Mouse (Mus musculus): ENCODE measurements around the gene Gm14226. TPM values are rescaled to one million over a fixed set of nuclear protein-coding genes. Genes with fewer than 3 reads are reported as not detected.
"Not testable (repeated sequence)": the region's sequence is repeated elsewhere in the genome, so short reads cannot be mapped to it uniquely, and the experiment has no call there.

Gm14226 gene
- polyA plus RNA-seq, 1 experiment from 2014 or later, result 0.62 TPM

DNA sequence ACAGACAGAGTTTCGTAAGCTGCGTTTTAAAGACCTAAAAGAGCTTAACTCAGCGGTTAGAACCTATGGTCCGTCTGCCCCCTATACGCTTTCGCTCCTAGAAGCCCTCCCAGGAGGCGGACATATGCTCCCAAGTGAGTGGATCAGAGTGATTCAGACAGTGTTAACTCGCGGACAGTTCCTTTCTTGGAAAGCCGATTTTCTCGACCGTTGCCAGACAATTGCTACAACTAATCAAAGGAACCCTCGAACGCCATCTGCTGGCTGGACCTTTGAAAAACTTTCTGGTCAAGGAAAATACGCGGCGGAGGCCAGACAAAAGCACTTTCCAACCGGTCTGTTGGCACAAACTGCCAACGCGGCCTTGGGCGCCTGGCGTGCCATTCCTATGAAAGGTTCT lies 1.6 kb downstream of the Gm14226 start:
- 0 out of 2 replicates have a peak, but pooled peaks cover 5% of the 10 kb centered on the region for H3K27me3 ChIP-seq
- H3K4me1 ChIP-seq, result peaks cover 3% of the 10 kb centered on the region; the same call in 1 of the 2 replicates
- H3K4me3 ChIP-seq, result peak overlapping the region; percentile 40
- H3K9ac ChIP-seq, result peak overlapping the region; percentile 63
- H3K27ac ChIP-seq, result peak overlapping the region; percentile 83
- H3K36me3 ChIP-seq, result no peaks in the 10 kb centered on the region
- H3K4me2 ChIP-seq (replicated peaks), result peak overlapping the region; percentile 83
- WGBS, result under 1% methylated on average over 22 of the region's 22 CpGs
- peak; percentile 91 for ATAC-seq (ENCODE audit: low FRiP score)
- no peaks in the 10 kb centered on the region for H3K9me3 ChIP-seq (replicated peaks)

DNA sequence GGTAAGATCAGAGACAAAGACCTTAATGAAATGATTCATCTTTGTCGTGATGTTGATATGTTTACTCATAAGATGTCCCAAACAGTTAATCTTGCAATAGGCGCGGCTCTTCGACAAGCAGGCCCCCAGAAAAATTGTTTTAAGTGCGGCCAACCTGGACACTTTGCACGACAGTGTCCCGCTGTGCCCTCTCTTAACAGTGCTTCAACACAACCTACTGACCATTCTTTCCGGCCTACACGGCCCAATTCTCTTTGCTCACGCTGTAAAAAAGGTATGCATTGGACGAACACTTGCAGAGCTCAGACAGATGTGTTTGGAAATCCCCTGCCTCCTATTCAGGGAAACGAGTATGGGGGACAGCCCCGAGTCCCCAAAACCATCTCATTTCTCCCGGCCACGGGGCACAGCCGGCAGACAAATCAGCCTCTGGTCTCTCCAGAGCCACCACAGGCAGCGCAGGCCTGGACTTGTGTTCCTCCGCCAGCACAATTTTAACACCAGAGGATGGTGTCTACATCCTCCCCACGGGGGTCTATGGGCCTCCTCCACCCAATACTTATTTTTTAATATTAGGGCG lies 2.3 kb downstream of the Gm14226 start:
- not testable (repeated sequence) for H3K9me3 ChIP-seq (replicated peaks); ATAC-seq (ENCODE audit: low FRiP score); H3K4me1 ChIP-seq; H3K9ac ChIP-seq; H3K36me3 ChIP-seq; H3K4me3 ChIP-seq; H3K27ac ChIP-seq; H3K27me3 ChIP-seq
- H3K4me2 ChIP-seq (replicated peaks), result peak overlapping the region; percentile 83
- 18% methylated on average over 20 of the region's 20 CpGs for WGBS

DNA sequence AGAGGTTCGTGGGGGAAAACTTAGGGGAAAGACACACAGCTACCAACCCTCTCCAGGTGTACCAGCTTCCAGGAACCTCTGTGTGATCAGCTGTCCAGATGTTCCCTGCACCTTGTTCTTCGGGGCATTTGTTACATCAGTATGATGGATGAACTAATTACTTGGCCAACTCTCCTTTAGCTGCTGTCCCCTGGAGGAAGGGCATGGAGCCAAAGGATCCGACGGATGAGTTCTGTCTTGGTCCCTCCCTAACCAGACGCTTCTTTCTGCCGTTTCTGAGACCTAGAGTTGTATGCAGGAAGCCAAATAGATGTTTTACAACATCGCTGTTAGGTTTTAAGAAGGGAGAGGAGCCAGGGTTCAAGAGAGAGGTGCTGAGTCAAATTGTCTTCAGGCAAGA lies 12.8 kb downstream of the Gm14226 start:
- WGBS, result 74% methylated on average over 7 of the region's 7 CpGs
- H3K4me1 ChIP-seq, result no peaks in the 10 kb centered on the region
- H3K4me2 ChIP-seq (replicated peaks), result no peak overlapping the region
- ATAC-seq (ENCODE audit: low FRiP score), result no peak
- no peak overlapping the region for H3K27ac ChIP-seq
- no peaks in the 10 kb centered on the region for H3K9me3 ChIP-seq (replicated peaks)
- H3K36me3 ChIP-seq, result no peaks in the 10 kb centered on the region
- H3K4me3 ChIP-seq, result no peak overlapping the region
- H3K9ac ChIP-seq, result no peak overlapping the region
- no peaks in the 10 kb centered on the region for H3K27me3 ChIP-seq

DNA sequence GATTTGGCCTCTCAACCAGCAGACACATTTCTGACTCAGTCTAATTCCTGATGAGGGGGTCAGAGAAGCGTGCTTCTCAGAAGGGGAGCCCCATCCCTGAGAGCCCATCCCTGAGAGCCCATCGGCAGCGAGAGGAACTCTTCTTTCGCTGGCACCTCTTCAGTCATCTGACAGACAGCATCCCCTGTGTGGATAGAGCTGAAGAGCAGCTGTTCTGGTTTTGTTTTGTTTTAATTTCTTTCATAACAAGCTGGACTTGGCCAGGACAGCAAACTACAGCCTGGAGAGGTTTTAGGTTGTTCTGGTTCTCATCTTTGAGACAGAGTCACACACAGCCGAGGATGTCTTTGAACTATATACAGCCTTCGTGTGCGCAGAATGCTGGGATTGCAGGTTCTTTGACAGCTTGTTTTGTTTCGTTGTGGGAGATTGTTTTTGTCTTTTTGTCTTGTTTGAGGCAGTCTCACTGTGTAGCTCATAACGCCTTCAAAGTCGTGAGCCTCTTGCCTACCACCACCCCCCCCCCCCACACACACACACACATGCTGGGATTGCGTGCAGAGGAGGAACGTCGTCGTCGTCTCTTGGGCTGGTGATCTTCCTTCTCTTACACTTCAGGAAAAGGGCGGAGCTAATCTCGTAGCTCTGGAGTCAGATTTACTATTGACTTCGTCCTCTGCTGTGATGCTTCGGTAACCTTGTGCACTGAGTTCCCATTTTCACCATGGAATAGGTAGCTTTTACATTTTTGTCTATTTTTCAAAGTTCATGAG lies 15.1 kb downstream of the Gm14226 start:
- no peak overlapping the region for H3K4me3 ChIP-seq
- ATAC-seq (ENCODE audit: low FRiP score), result no peak
- no peak overlapping the region for H3K27ac ChIP-seq
- WGBS, result 51% methylated on average over 19 of the region's 19 CpGs
- no peaks in the 10 kb centered on the region for H3K4me1 ChIP-seq
- no peak overlapping the region for H3K9ac ChIP-seq
- H3K9me3 ChIP-seq (replicated peaks), result no peaks in the 10 kb centered on the region
- H3K36me3 ChIP-seq, result no peaks in the 10 kb centered on the region
- H3K4me2 ChIP-seq (replicated peaks), result no peak overlapping the region
- no peaks in the 10 kb centered on the region for H3K27me3 ChIP-seq

DNA sequence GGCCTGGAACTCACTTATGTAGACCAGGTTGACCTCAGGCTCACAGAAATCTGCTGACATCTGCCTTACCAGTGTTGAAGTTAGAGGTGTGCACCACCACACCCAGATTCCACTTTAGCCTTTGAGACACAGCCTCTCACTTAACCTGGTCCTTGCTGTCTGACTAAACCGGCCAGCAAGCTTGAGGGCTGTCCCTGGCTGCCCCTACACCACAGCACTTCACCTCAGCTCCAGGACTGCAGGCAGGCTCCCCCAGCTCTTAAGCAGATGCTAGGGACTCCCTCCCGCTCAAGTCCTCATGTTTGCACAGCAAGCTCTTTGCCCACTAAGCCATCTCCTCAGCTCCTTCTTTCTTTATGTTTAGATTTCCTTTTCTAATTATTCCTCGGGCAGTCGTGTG lies 21.9 kb downstream of the Gm14226 start:
- Histone ChIP-seq H3K4me2 (replicated peaks) (no peak overlapping the region), H3K27ac (no peak overlapping the region), H3K4me3 (no peak overlapping the region), H3K4me1 (no peaks in the 10 kb centered on the region), H3K36me3 (no peaks in the 10 kb centered on the region), H3K9me3 (replicated peaks) (no peaks in the 10 kb centered on the region), H3K27me3 (no peaks in the 10 kb centered on the region), H3K9ac (no peak overlapping the region)
- no peak for ATAC-seq (ENCODE audit: low FRiP score)
- WGBS, result 75% methylated on average over 4 of the region's 4 CpGs

DNA sequence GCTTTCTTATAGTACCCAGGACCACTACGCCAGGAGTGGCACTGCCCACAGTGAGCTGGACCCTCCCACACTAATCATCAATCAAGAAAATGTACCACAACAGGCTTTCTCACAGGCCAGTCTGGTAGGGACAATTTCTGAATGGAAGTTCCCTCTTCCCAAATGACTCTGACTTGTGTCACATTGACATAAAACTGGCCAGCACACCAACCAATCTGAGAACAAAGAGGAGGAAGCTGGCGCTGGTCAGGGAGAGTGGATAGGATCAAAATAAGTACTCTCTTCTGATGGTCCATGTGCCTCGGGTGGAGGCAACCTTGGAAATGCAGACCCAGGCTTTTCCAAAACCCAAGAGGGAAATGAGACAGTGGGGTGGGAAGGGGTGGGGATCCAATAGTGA lies 26.5 kb downstream of the Gm14226 start:
- Histone ChIP-seq H3K27ac (no peak overlapping the region), H3K9ac (no peak overlapping the region), H3K27me3 (no peaks in the 10 kb centered on the region), H3K4me2 (replicated peaks) (no peak overlapping the region), H3K36me3 (no peaks in the 10 kb centered on the region), H3K9me3 (replicated peaks) (no peaks in the 10 kb centered on the region), H3K4me1 (no peaks in the 10 kb centered on the region), H3K4me3 (no peak overlapping the region)
- no peak for ATAC-seq (ENCODE audit: low FRiP score)
- 85% methylated on average over 3 of the region's 3 CpGs for WGBS

DNA sequence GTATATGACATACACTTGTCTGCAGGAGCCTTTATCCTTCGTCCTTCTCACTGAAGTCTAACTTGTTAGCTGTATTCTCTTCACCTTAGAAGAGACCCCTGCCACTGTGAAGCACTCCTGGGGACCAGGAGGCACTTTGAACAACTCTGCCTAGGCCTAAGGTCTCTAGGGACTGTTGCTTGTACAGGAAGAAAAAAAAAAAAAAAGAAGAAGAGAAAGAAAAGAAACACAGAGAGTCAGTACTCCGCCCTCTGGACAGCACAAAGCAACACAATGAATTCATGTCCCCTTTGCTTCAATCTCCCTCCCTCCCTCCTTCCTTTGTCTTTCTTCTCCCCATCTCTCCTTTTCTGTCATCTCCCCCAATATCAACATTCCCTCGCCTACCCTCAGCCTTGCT lies 27.0 kb downstream of the Gm14226 start:
- Histone ChIP-seq H3K27me3 (no peaks in the 10 kb centered on the region), H3K9ac (no peak overlapping the region), H3K4me2 (replicated peaks) (no peak overlapping the region), H3K9me3 (replicated peaks) (no peaks in the 10 kb centered on the region), H3K4me3 (no peak overlapping the region), H3K36me3 (no peaks in the 10 kb centered on the region), H3K27ac (no peak overlapping the region), H3K4me1 (peaks cover 2% of the 10 kb centered on the region)
- ATAC-seq (ENCODE audit: low FRiP score), result no peak
- 68% methylated on average over 3 of the region's 3 CpGs for WGBS

DNA sequence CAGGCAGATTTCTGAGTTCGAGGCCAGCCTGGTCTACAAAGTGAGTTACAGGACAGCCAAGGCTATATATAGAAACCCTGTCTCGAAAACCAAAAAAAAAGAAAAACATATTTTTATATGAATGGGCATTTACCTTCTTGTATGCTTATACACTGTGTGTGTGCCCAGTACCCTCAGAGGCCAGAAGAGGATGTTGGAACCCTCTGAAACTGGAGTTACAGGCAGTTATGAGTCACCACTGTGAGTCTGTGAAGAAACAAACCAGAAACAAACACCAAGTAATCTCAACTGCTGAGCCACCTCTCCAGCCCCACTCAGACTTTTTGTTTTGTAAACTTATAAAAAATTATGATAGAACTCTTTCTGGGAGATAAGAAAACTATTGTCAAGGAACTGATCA lies 28.7 kb downstream of the Gm14226 start:
- no peak overlapping the region for H3K27ac ChIP-seq
- H3K9me3 ChIP-seq (replicated peaks), result no peaks in the 10 kb centered on the region
- no peaks in the 10 kb centered on the region for H3K27me3 ChIP-seq
- no peak overlapping the region for H3K4me3 ChIP-seq
- H3K36me3 ChIP-seq, result no peaks in the 10 kb centered on the region
- H3K4me2 ChIP-seq (replicated peaks), result no peak overlapping the region
- no peak for ATAC-seq (ENCODE audit: low FRiP score)
- no peak overlapping the region for H3K9ac ChIP-seq
- 90% methylated on average over 2 of the region's 2 CpGs for WGBS
- H3K4me1 ChIP-seq, result peaks cover 5% of the 10 kb centered on the region

DNA sequence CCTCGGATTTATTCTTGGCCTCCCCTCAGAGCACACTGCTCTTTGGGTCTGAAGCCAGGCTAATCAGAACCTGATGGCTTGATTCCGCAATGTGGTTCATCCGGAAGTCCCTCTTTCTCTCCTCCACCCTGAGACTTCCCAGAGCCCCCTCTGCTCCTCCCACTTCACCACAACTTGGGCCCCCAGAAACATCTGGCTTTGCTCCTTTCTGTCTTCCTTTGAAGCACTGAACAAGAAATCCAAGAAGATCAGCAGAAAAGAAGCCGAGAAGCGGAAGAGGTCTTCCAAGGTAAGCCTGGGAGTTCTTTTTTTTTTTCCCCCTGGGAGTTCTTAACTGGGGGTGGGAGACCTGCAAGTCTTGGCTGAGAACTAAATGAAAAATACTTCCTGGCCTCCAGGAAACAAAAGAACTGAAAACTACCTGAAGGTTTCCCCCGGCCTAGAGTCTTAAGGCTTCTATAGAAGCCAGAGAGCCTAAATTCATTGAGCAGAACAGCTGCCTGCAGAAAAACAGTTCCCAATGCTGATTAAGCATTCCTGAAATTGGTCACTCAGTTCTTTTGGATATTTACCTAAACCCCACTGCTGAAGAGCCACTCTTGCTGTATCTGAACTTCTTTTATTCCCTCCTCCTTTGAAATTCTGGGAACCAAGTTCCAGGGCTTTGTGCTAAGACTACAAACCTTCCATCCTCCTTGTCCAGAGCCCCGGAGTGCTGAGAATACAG lies 29.5 kb downstream of the Gm14226 start:
- WGBS, result 67% methylated on average over 7 of the region's 7 CpGs
- no peaks in the 10 kb centered on the region for H3K27me3 ChIP-seq

DNA sequence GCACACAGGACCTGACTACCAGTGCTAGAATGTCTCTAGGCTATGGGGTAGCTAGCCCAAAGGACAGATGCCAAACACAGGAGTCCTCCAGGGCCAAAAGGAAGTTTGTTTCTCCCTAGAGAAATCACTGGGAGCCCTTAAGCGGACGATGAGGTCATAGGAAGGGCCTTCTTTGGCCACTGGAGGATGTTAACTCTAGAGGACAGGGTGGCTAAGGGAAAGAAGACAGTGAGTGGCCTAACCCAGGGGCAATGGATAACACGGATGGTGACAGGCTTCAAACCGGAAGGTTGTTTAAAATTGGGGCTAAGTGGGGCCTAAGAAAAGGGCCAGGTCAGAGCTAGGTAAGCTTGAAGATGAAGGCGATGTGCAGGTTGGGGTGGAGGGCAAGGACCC lies 32.0 kb downstream of the Gm14226 start:
- WGBS, result 13% methylated on average over 5 of the region's 5 CpGs
- Histone ChIP-seq H3K36me3 (no peaks in the 10 kb centered on the region), H3K4me2 (replicated peaks) (peak overlapping the region; percentile 58), H3K9ac (peak overlapping the region; percentile 70), H3K27me3 (no peaks in the 10 kb centered on the region), H3K27ac (peak overlapping the region; percentile 85), H3K4me3 (peak overlapping the region; percentile 47), H3K9me3 (replicated peaks) (no peaks in the 10 kb centered on the region), H3K4me1 (peaks cover 5% of the 10 kb centered on the region)
- peak; percentile 11; the same call in 1 of the 2 replicates for ATAC-seq (ENCODE audit: low FRiP score)

More for the DNA sequence above, 29.5 kb downstream of the Gm14226 start:
- H3K9me3 ChIP-seq (replicated peaks), result no peaks in the 10 kb centered on the region
- no peak overlapping the region for H3K4me2 ChIP-seq (replicated peaks)
- no peaks in the 10 kb centered on the region for H3K36me3 ChIP-seq
- no peak overlapping the region for H3K27ac ChIP-seq
- H3K4me3 ChIP-seq, result no peak overlapping the region
- no peak for ATAC-seq (ENCODE audit: low FRiP score)
- H3K4me1 ChIP-seq, result peaks cover 5% of the 10 kb centered on the region
- no peak overlapping the region for H3K9ac ChIP-seq

DNA sequence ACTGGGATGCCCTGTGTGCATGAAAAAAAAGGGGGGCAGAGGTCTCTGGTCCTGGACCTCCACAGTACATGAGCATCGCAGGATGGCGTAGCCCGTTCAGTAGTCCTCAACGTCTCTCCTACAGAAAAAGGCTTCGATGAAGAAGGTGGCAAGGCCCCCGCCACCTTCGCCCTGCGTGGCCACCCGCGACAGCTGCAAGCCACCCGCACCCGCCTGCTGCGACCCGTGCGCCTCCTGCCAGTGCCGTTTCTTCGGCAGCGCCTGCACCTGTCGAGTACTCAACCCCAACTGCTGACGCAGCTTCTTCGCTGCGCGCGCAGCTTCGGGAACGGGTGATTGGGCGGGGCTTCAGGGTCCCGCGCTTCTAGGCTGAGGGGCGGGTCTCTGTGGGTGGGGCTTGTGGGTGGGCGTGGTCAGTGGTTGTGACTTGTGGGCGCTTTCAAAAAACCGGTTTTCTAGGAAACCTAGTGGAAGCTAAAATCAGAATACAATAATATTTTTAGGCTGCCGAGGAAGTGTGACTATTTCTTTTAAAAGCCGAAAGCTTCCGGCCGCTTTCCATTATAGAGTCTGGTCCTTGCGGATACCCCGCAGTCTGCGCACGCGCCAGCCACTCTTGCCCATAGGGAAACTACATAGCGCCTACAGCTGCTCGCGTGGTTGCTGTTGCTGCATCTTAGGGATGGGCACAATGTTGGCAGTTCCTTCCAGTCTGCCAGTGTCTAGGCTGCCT lies 32.6 kb downstream of the Gm14226 start:
- Histone ChIP-seq H3K9ac (peak overlapping the region; percentile 70), H3K4me1 (peaks cover 5% of the 10 kb centered on the region), H3K36me3 (no peaks in the 10 kb centered on the region), H3K27ac (peak overlapping the region; percentile 85), H3K4me3 (peak overlapping the region; percentile 47), H3K4me2 (replicated peaks) (peak overlapping the region; percentile 58), H3K27me3 (no peaks in the 10 kb centered on the region), H3K9me3 (replicated peaks) (no peaks in the 10 kb centered on the region)
- WGBS, result 1% methylated on average over 45 of the region's 45 CpGs
- ATAC-seq (ENCODE audit: low FRiP score), result peak; percentile 96
